8 mouse cellular contexts compared by ENCODE assay signal in genomic region chr2:92183613-92184076, GRCm38 (mm10).
DNase-seq lines count a peak whose midpoint lies in the region; ATAC-seq and TF ChIP-seq lines count a peak whose summit lies in the region.

No protein-coding gene starts in this region.

- peak overlapping the region; percentile 80 for H3K4me3 ChIP-seq in hindbrain, embryonic 10.5 days
- peak overlapping the region; percentile 84 for H3K4me3 ChIP-seq in lung, embryonic 16.5 days (ENCODE audit: low read length)
- peak overlapping the region; percentile 90 for H3K4me3 ChIP-seq in thymus, adult 2 months (ENCODE audit: control insufficient read depth, insufficient read depth, low read length)

- peak; percentile 77; the same call in 1 of the 2 replicates for TF ChIP-seq POLR2A in thymus, adult 2 months (IDR thresholded peaks at IDR 0.05; ENCODE audit: control insufficient read depth, extremely low read depth, insufficient read depth, low read length, poor library complexity)

- H3K27ac ChIP-seq in hindbrain, embryonic 10.5 days: peak overlapping the region; percentile 99
- H3K27ac ChIP-seq in lung, embryonic 16.5 days (ENCODE audit: low read length): peak overlapping the region; percentile 100
- H3K27ac ChIP-seq in thymus, adult 2 months (ENCODE audit: control insufficient read depth, insufficient read depth, low read length): peak overlapping the region; percentile 94

- TF ChIP-seq CTCF in thymus, adult 2 months (IDR thresholded peaks at IDR 0.05; ENCODE audit: borderline replicate concordance, control insufficient read depth, extremely low read depth, insufficient read depth, low read length, poor library complexity): no peak

- under 1% methylated on average over 34 of the region's 40 CpGs for WGBS in hindbrain, embryonic 10.5 days
- 0% methylated on average over 19 of the region's 40 CpGs for WGBS in lung, embryonic 16.5 days
- 1% methylated on average over 17 of the region's 40 CpGs for WGBS in thymus, adult 2 months

- H3K9me3 ChIP-seq in hindbrain, embryonic 10.5 days: no peaks in the 10 kb centered on the region
- no peaks in the 10 kb centered on the region for H3K9me3 ChIP-seq in lung, embryonic 16.5 days (ENCODE audit: control insufficient read depth, low read length)

- H3K4me1 ChIP-seq in hindbrain, embryonic 10.5 days (replicated peaks): peaks cover 45% of the 10 kb centered on the region
- H3K4me1 ChIP-seq in lung, embryonic 16.5 days (replicated peaks; ENCODE audit: control insufficient read depth, insufficient read depth, low read length): peaks cover 20% of the 10 kb centered on the region
- peaks cover 4% of the 10 kb centered on the region for H3K4me1 ChIP-seq in thymus, adult 2 months (replicated peaks; ENCODE audit: control insufficient read depth, insufficient read depth, low read length)

- peak overlapping the region; percentile 78 for H3K4me2 ChIP-seq in lung, embryonic 16.5 days (ENCODE audit: low read depth, low read length)

- DNase-seq in Muller cell, postnatal 12 days (ENCODE audit: inconsistent ontology term): peak; percentile 97
- DNase-seq in cerebellum, adult 9-10 months: peak; percentile 94
- peak; percentile 93 for DNase-seq in hindbrain, embryonic 10.5 days (ENCODE audit: low spot score)
- peak; percentile 94 for DNase-seq in layer of hippocampus, adult 9-11 months
- peak; percentile 88 for DNase-seq in ovary, adult 18-20 months (ENCODE audit: low spot score)
- peak; percentile 93 for DNase-seq in thymus, adult 2 months

- no peaks in the 10 kb centered on the region for H3K27me3 ChIP-seq in hindbrain, embryonic 10.5 days (ENCODE audit: insufficient read depth, poor library complexity, severe bottlenecking)
- H3K27me3 ChIP-seq in lung, embryonic 16.5 days (ENCODE audit: control insufficient read depth, insufficient read depth, low read depth, low read length): no peaks in the 10 kb centered on the region
- no peaks in the 10 kb centered on the region for H3K27me3 ChIP-seq in thymus, adult 2 months (ENCODE audit: control insufficient read depth, insufficient read depth, low read length)

- no peaks in the 10 kb centered on the region for H3K36me3 ChIP-seq in hindbrain, embryonic 10.5 days
- H3K36me3 ChIP-seq in lung, embryonic 16.5 days (ENCODE audit: control insufficient read depth, insufficient read depth, low read length): no peaks in the 10 kb centered on the region
- no peaks in the 10 kb centered on the region for H3K36me3 ChIP-seq in thymus, adult 2 months (ENCODE audit: control insufficient read depth, insufficient read depth, low read length)

- peak; percentile 76 for ATAC-seq in frontal cortex, adult (ENCODE audit: low TSS enrichment)
- ATAC-seq in lung, embryonic 16.5 days (ENCODE audit: low read depth): peak; percentile 88

- H3K9ac ChIP-seq in lung, embryonic 16.5 days (ENCODE audit: low read length): peak overlapping the region; percentile 89

Comparison
In these comparisons a context has a peak if more than half of its experiments do, and no peak if none do; other contexts are left out.
1. Peak in every context shown above with its lines: DNase-seq, ATAC-seq, H3K4me3 ChIP-seq and H3K27ac ChIP-seq.